Mouse (Mus musculus): Measurements from ENCODE around the gene Fkbp9. TPM values are rescaled to one million over a fixed set of nuclear protein-coding genes. Genes with fewer than 3 reads are reported as not detected.
A peak's percentile ranks its signal among the peaks of the same experiment; 100 is the strongest.

Gene Fkbp9
- polyA plus RNA-seq, 1 experiment, result 31.8 TPM

- TF ChIP-seq POLR2A (IDR thresholded peaks at IDR 0.05; ENCODE audit: extremely low read depth, insufficient read depth, low read length) (no peak), CTCF (IDR thresholded peaks at IDR 0.05; ENCODE audit: extremely low read depth, insufficient read depth, low read length) (no peak)
- peaks cover 2% of the 10 kb centered on the region; the same call in 1 of the 2 replicates for H3K4me1 ChIP-seq (ENCODE audit: control insufficient read depth, insufficient read depth, low read length)
- peak overlapping the region; percentile 44 for H3K4me3 ChIP-seq (ENCODE audit: insufficient read depth, low read length)
- H3K27ac ChIP-seq (ENCODE audit: insufficient read depth, low read length), result peak overlapping the region; percentile 66
Observed at GRCm38 (mm10) chr6:56923331-56923725, 91.5 kb downstream of the Fkbp9 start.

GRCm38 (mm10) chr6:56923726-56924707, 92.2 kb downstream of the Fkbp9 start, which contains the start of the genes Nt5c3 and Vmn1r4:
Nt5c3 (minus strand) TSS chr6:56923932.
Vmn1r4 (plus strand) TSS chr6:56924015.
- Histone ChIP-seq H3K4me3 (ENCODE audit: insufficient read depth, low read length) (peak within 1 kb of the TSS; percentile 44), H3K4me1 (ENCODE audit: control insufficient read depth, insufficient read depth, low read length) (peaks cover 2% of the 10 kb centered on the region; the same call in 1 of the 2 replicates), H3K27ac (ENCODE audit: insufficient read depth, low read length) (peak within 1 kb of the TSS; percentile 66)
- TF ChIP-seq CTCF (IDR thresholded peaks at IDR 0.05; ENCODE audit: extremely low read depth, insufficient read depth, low read length) (no peak), POLR2A (IDR thresholded peaks at IDR 0.05; ENCODE audit: extremely low read depth, insufficient read depth, low read length) (peak; percentile 66)

Other genes starting within 250 kb of the Fkbp9 start
- gene Lsm5, start 127.3 kb upstream of the Fkbp9 start, polyA plus RNA-seq (2012; rRNA removed), result 23.5 and 24.2 TPM in 2 replicates
- 18.9 and 20.7 TPM in 2 replicates for gene Avl9, start 117.2 kb upstream of the Fkbp9 start, polyA plus RNA-seq (2012; rRNA removed)
- 30.5 and 34.0 TPM in 2 replicates for gene Kbtbd2, start 34.2 kb upstream of the Fkbp9 start, polyA plus RNA-seq (2012; rRNA removed)
- 52.6 and 54.6 TPM in 2 replicates for gene Nt5c3, start 91.9 kb downstream of the Fkbp9 start, polyA plus RNA-seq (2012; rRNA removed)
- 0.26 and 0.35 TPM in 2 replicates for gene Vmn1r4, start 92.0 kb downstream of the Fkbp9 start, polyA plus RNA-seq (2012; rRNA removed)
- not detected in 2 replicates for gene Vmn1r5, start 138.2 kb downstream of the Fkbp9 start, polyA plus RNA-seq (2012; rRNA removed)
- gene Vmn1r6, start 165.2 kb downstream of the Fkbp9 start, polyA plus RNA-seq (2012; rRNA removed), result not detected in 2 replicates
- not detected in 2 replicates for gene Vmn1r7, start 193.3 kb downstream of the Fkbp9 start, polyA plus RNA-seq (2012; rRNA removed)
- not detected in 2 replicates for gene Vmn1r8, start 200.2 kb downstream of the Fkbp9 start, polyA plus RNA-seq (2012; rRNA removed)
- gene Vmn1r9, start 234.7 kb downstream of the Fkbp9 start, polyA plus RNA-seq (2012; rRNA removed), result not detected in 2 replicates